Mouse (Mus musculus) embryonic facial prominence, embryonic 14.5 days (tissue): ENCODE measurements around the gene Gstm1. TPM values are rescaled to one million over a fixed set of nuclear protein-coding genes. Genes with fewer than 3 reads are reported as not detected.

Experiments
- ATAC-seq: fragments of 200-750 bp; cut with Nextera tagmentation; 2 replicates; pipeline ENCODE4 v1.8.0; 2017; ENCODE audit warnings: low read depth, moderate number of reproducible peaks, moderate TSS enrichment
- DNase-seq: peaks from one replicate; pipeline ENCODE4 v3.0.0-alpha.2; 2015; ENCODE audit warnings: low spot score
- H3K27ac ChIP-seq: fragments of 300-500 bp; sonication (generic); replicated peaks from 2 replicates; pipeline ENCODE4 v1.5.1; 2014; ENCODE audit warnings: low read depth, mild to moderate bottlenecking, low read length, moderate library complexity
- H3K27me3 ChIP-seq: fragments of 300-500 bp; sonication (generic); replicated peaks from 2 replicates; pipeline ENCODE4 v1.6.1; 2014; ENCODE audit warnings: low read length; ENCODE audit not compliant: control insufficient read depth, insufficient read depth
- H3K36me3 ChIP-seq: fragments of 300-500 bp; sonication (generic); 2 replicates; pipeline ENCODE4 v1.6.1; 2014; ENCODE audit warnings: low read length, mixed read lengths; ENCODE audit not compliant: control insufficient read depth, insufficient read depth
- H3K4me1 ChIP-seq: fragments of 300-500 bp; sonication (generic); 2 replicates; pipeline ENCODE4 v1.6.1; 2014; ENCODE audit warnings: antibody characterized with exemption, low read length; ENCODE audit not compliant: control insufficient read depth, insufficient read depth
- H3K4me2 ChIP-seq: fragments of 300-500 bp; sonication (generic); 2 replicates; pipeline ENCODE4 v1.6.1; 2014; ENCODE audit warnings: low read depth, mild to moderate bottlenecking, low read length, moderate library complexity, mixed read lengths
- H3K4me3 ChIP-seq: fragments of 300-500 bp; sonication (generic); 2 replicates; pipeline ENCODE4 v1.5.1; 2014; ENCODE audit warnings: low read depth, mild to moderate bottlenecking, low read length
- H3K9ac ChIP-seq: fragments of 300-500 bp; sonication (generic); 2 replicates; pipeline ENCODE4 v1.6.1; 2014; ENCODE audit warnings: low read depth, mild to moderate bottlenecking, low read length, moderate library complexity, mixed read lengths
- H3K9me3 ChIP-seq: fragments of 300-500 bp; sonication (generic); 2 replicates; pipeline ENCODE4 v1.6.1; 2016; ENCODE audit warnings: low read length; ENCODE audit not compliant: control insufficient read depth
- WGBS: fragments of 180-500 bp; shearing (Covaris S2); extraction: QIAGEN DNeasy Blood & Tissue Kit; methylation state at CpG from one replicate; pipeline ENCODE4 v1.1.7; 2014; 5-methylcytosine and 5-hydroxymethylcytosine counted together
- polyA plus RNA-seq: library from polyadenylated mRNA; unstranded; fragments of >200 nt; fragmentation: Nextera tagmentation; extraction: Ambion mirVana; gene quantifications from 2 replicates; pipeline ENCODE4 v1.2.1, GENCODE M21; 2014

Gstm1 gene
- polyA plus RNA-seq, 1 experiment from 2014 or later = 223 TPM

DNA sequence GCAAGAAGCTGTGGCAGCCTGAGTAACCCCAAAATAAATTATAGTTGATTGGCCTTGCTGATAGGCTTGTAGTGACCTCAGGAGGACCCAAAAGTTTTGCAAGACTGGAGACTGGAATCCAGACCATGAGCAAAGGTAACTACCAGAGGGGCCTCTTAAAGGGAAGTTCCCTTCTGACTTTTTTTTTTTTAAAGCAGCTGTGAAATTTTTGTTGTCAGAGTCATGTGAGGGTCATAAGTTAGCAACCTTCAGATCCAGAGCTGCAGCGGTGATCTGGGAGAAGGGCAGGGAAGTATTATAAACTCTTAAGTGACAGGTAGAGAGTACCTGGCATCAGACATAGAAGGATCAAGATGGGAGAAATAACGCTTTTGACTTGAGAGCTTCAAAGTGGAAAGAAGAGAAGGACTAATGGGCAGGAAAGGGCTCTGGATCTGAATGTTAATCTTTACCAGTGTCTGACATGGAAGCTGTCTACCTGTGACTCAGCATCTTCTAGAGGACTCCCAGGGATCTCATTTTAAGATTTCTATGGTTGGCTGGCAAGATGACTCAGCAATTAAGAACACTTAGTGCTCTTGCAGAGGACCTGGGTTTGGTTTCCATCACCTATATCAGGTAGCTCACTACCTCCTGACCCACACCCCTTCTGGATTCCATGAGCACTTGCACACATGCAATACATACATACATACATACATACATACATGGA is 29.3 kb upstream of the Gstm1 start:
- Histone ChIP-seq H3K4me2 (no peak overlapping the region), H3K9me3 (no peaks in the 10 kb centered on the region), H3K27ac (no peak overlapping the region), H3K9ac (no peak overlapping the region), H3K4me1 (peaks cover 11% of the 10 kb centered on the region), H3K27me3 (no peaks in the 10 kb centered on the region), H3K36me3 (no peaks in the 10 kb centered on the region), H3K4me3 (no peak overlapping the region)
- ATAC-seq = no peak
- no peak for DNase-seq
- 85% methylated on average over 2 of the region's 2 CpGs for WGBS

DNA sequence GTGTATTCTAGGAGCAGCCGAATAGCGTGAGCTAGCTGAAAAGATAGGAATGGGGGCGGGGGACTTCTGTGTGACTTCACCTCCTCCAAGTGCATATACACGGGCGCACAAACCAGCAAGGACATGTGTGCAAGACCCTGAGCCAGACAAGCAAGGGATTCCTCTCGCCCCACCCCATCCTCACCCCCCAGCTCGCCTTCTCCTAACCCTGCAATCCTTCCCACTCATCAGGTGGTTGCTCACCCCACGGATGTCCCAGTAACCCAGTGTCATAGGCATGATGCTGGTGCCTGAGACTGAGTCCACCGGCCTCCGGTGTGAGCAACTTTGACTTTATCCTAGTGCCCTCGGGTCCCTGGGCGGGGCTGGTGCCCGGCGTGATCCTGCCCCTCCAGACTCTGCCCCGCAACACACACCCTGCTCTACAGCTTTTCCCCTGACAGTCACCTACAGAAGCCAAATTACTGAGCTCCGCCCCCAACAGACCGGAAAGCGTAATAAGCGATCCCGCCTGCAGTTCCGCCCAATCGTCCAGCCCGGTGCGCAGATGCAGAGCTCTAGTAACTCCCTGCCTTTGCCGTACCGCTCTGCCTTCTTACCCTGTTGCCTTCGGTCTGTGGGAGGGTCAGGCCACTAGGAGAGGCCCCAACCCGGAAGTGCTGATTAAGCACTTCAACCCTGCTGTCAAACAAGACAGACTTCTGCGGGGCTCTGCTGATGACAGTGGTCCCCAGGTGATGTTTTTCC is 26.8 kb upstream of the Gstm1 start, which contains the start of gene Gstm4:
TSS of gene Gstm4 (minus strand) at position 501 of the 747 bp plus-strand sequence.
- 6% methylated on average over 27 of the region's 29 CpGs for WGBS
- H3K4me3 ChIP-seq = peak within 1 kb of the TSS; percentile 57
- ATAC-seq = peak; percentile 96
- H3K4me1 ChIP-seq = peaks cover 11% of the 10 kb centered on the region
- no peaks in the 10 kb centered on the region for H3K9me3 ChIP-seq
- H3K27me3 ChIP-seq = no peaks in the 10 kb centered on the region
- H3K27ac ChIP-seq = peak within 1 kb of the TSS; percentile 49
- H3K36me3 ChIP-seq = no peaks in the 10 kb centered on the region
- peak within 1 kb of the TSS; percentile 69 for H3K9ac ChIP-seq
- DNase-seq = peak; percentile 93
- H3K4me2 ChIP-seq = peak within 1 kb of the TSS; percentile 92

DNA sequence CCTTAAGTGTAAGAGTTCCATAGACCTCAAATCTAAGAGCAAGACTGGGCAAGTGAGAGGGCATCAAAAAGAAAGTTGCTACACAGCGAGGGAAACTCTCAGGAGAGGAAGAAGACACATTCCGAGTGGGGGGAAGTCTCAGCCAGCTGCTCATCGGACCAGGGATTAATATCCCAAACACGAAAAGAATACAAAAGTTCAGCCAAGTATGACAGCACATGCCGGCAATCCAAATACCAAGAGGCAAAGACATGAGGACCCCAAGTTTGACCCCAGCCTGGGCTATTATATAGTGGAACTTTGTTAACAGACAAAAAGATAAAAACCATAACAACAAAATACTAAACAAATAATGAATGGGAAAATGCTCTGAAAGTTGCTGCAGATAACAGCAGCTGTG is 15.4 kb upstream of the Gstm1 start:
- ATAC-seq (no peak), DNase-seq (no peak)
- Histone ChIP-seq H3K27ac (no peak overlapping the region), H3K27me3 (no peaks in the 10 kb centered on the region), H3K9ac (no peak overlapping the region), H3K36me3 (no peaks in the 10 kb centered on the region), H3K9me3 (no peaks in the 10 kb centered on the region), H3K4me2 (no peak overlapping the region), H3K4me3 (no peak overlapping the region), H3K4me1 (no peaks in the 10 kb centered on the region)
- 75% methylated on average over 5 of the region's 5 CpGs for WGBS

DNA sequence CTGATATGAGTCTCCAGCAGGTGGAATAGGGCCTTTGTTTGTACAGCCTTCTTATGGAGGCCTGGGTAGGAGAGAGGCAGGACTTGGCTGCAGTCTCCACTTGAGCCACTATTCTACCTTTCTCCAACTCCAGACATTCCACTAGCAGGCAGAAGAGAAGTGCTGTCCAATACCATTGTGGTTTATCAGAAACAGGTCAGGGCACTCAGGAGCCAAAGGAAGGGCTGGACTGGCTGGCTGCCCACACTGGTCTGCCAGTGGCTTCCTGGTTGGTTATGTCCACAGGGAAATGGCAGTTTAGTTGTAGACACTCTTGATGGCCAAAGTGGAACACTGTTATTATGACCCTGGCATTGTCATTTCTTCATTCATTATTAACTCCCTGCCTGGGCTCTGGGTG is 14.3 kb upstream of the Gstm1 start:
- DNase-seq (no peak), ATAC-seq (no peak)
- Histone ChIP-seq H3K27ac (no peak overlapping the region), H3K4me3 (no peak overlapping the region), H3K27me3 (no peaks in the 10 kb centered on the region), H3K36me3 (no peaks in the 10 kb centered on the region), H3K4me1 (no peaks in the 10 kb centered on the region), H3K9ac (no peak overlapping the region), H3K4me2 (no peak overlapping the region), H3K9me3 (no peaks in the 10 kb centered on the region)

DNA sequence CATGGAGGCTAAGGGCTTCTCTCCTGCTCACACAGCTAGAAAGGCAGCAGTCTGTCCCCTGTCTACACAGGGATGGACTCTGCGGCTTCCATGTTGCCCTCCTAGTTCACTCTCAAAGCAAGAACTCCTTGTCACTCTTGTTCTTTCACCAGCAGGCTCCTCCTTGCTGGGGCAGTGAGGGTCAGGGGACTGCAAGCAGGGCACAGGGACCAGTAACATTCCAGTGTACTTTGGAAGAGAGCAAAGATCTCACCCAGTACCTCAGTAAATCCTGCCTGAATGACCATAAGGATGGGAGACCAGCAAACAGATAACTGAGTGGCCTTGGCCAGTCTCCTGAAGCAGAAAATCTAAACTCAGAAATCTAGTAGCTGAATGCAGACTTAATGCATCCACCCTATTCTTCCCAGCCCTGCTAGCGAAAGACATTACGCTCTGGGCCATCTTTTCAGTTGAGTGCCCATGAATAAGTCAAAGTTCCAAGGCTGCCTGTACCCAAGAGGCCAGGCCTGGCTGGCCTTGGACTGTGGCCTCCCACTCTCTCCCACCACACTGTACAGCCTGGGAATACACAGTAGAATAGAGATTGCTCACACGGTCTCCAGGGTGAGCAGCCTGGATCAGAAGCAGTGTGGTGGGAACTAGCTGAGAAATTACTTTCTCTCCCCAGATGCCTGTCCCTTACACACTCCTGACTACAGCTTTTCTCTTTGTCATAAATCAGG is 11.0 kb upstream of the Gstm1 start:
- H3K9me3 ChIP-seq = no peaks in the 10 kb centered on the region
- H3K4me2 ChIP-seq = no peak overlapping the region
- no peaks in the 10 kb centered on the region for H3K36me3 ChIP-seq
- H3K27me3 ChIP-seq = no peaks in the 10 kb centered on the region
- no peak for ATAC-seq
- H3K4me3 ChIP-seq = no peak overlapping the region
- no peaks in the 10 kb centered on the region for H3K4me1 ChIP-seq
- WGBS = 80% methylated on average over 4 of the region's 4 CpGs
- no peak overlapping the region for H3K9ac ChIP-seq
- DNase-seq = no peak
- no peak overlapping the region for H3K27ac ChIP-seq

DNA sequence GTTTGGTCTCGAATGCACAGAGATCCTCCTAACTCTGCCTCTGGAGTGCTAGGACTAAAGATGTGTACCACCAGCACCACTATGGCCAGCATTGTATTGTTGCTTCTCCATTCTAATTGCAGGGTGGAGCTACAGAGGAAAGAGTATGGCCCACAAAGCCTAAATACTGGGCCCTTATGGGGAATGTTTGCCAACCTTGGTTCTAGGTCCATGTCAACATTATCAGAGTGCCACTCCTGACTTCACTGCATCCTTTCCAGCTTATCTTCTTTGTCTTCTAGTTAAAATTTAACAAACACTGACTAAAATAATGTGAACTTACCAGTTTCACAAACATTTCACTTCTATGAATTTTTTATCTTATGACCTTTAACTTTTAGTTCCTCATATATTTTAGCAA is 8.8 kb upstream of the Gstm1 start:
- Histone ChIP-seq H3K4me3 (no peak overlapping the region), H3K4me1 (no peaks in the 10 kb centered on the region), H3K27ac (no peak overlapping the region), H3K36me3 (no peaks in the 10 kb centered on the region), H3K9me3 (no peaks in the 10 kb centered on the region), H3K4me2 (no peak overlapping the region), H3K9ac (no peak overlapping the region), H3K27me3 (no peaks in the 10 kb centered on the region)
- DNase-seq = no peak
- 89% methylated on average over 1 of the region's 1 CpGs for WGBS
- ATAC-seq = no peak

DNA sequence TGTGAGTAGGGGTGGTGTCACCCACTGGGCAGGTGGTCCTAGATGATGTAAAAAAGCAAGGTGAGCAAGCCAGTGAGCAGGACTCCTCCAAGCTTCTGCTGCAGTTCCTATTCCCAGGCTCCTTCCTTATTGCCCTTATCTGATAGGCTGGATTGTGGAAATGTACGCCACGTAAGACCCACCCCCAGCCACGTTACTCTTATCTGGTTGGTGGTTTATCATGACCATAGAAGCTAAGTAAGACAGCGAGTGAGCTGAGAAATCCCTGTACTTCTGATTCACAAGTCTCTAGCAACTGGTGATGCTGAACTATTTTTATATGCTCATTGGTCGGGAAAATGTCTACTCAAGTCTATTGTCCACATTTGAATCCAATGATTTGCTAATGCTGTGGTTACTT is 8.3 kb upstream of the Gstm1 start:
- Histone ChIP-seq H3K36me3 (no peaks in the 10 kb centered on the region), H3K4me2 (no peak overlapping the region), H3K27me3 (no peaks in the 10 kb centered on the region), H3K4me3 (no peak overlapping the region), H3K9me3 (no peaks in the 10 kb centered on the region), H3K27ac (no peak overlapping the region), H3K4me1 (no peaks in the 10 kb centered on the region), H3K9ac (no peak overlapping the region)
- DNase-seq (no peak), ATAC-seq (no peak)
- WGBS = 77% methylated on average over 5 of the region's 5 CpGs

DNA sequence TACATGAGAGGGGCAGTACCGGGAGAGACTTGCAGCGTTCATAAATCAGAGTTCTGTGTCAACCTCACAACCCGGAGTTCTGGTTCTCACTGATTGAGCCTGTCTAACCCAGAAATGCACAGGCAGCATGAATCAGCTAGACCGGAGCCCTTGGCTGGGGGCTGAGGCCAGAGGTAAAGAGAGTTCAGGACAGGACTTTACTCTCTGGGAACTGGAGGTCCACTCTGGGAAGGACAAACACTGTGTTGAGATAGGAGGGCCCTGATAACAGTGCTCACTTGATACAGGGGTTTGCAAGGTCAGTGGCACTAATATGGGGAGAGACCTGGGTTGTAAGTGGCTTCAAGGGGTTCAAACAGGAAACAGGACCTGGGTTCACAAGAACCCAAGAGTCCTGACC is 7.5 kb upstream of the Gstm1 start:
- Histone ChIP-seq H3K36me3 (no peaks in the 10 kb centered on the region), H3K27me3 (no peaks in the 10 kb centered on the region), H3K4me1 (no peaks in the 10 kb centered on the region), H3K9ac (no peak overlapping the region), H3K9me3 (no peaks in the 10 kb centered on the region), H3K27ac (no peak overlapping the region), H3K4me3 (no peak overlapping the region), H3K4me2 (no peak overlapping the region)
- 88% methylated on average over 4 of the region's 4 CpGs for WGBS
- DNase-seq = no peak
- ATAC-seq = no peak
